Comparison of ENCODE assay signal across 20 mouse cellular contexts in the genomic region with DNA sequence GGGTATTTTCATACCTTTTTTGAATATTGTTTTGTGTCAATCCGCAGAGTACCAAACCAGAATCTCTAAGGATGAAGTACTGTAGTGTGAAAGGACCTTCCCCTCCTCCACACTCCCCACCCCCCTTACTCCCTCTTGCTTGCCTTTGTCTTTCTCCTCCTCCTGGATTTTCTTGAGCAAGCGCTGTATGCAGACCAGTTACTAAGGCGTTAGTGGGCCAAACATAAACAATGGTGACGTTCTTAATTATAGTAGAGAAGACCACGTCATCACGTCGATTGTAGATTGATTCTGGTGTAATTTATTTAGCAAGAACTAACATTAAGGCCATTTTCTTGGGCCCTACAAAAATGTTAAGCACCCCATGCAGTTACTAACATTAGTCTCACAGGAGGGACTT. TPM values are rescaled to one million over a fixed set of nuclear protein-coding genes. Genes with fewer than 3 reads are reported as not detected.
DNase-seq lines count a peak whose midpoint lies in the region; ATAC-seq and TF ChIP-seq lines count a peak whose summit lies in the region.
"Had no signal": no experiment of that assay in that cellular context is flagged by ENCODE, and none has a peak within 500 bp of the region (broad histone marks: within the 10 kb centered on the region; RNA-seq: fewer than 3 reads in every experiment).

No protein-coding gene starts in this region.

- WGBS in heart, embryonic 15.5 days, result 61% methylated on average over 7 of the region's 7 CpGs
- 71% methylated on average over 7 of the region's 7 CpGs for WGBS in heart, adult 2 months
- WGBS in midbrain, embryonic 11.5 days, result 71% methylated on average over 7 of the region's 7 CpGs
- 56% methylated on average over 7 of the region's 7 CpGs for WGBS in midbrain, embryonic 16.5 days
- 45% methylated on average over 7 of the region's 7 CpGs for WGBS in forebrain, embryonic 12.5 days

- TF ChIP-seq CTCF in heart, adult 2 months (IDR thresholded peaks at IDR 0.05), result no peak

- TF ChIP-seq EP300 in heart, adult 2 months (IDR thresholded peaks at IDR 0.05; ENCODE audit: insufficient read depth, low read depth, low read length), result no peak

- H3K4me1 ChIP-seq in heart, embryonic 15.5 days (replicated peaks), result peaks cover 8% of the 10 kb centered on the region; the same call in 1 of the 2 replicates
- no peaks in the 10 kb centered on the region for H3K4me1 ChIP-seq in heart, adult 2 months (ENCODE audit: control insufficient read depth, insufficient read depth, low read length)
- no peaks in the 10 kb centered on the region for H3K4me1 ChIP-seq in midbrain, embryonic 11.5 days (ENCODE audit: control insufficient read depth, insufficient read depth, low read length)
- no peaks in the 10 kb centered on the region for H3K4me1 ChIP-seq in midbrain, embryonic 16.5 days (ENCODE audit: control insufficient read depth, insufficient read depth, low read length)
- peaks cover 12% of the 10 kb centered on the region; the same call in 1 of the 2 replicates for H3K4me1 ChIP-seq in forebrain, embryonic 12.5 days

- no peak for ATAC-seq in heart, embryonic 15.5 days (replicated peaks; ENCODE audit: insufficient number of reproducible peaks, insufficient read depth, low FRiP score, low read depth)
- no peak for ATAC-seq in midbrain, embryonic 11.5 days (ENCODE audit: low FRiP score)
- no peak for ATAC-seq in midbrain, embryonic 16.5 days
- ATAC-seq in forebrain, embryonic 12.5 days (ENCODE audit: low FRiP score), result peak; percentile 48; the same call in 1 of the 2 replicates
- ATAC-seq: hindbrain, postnatal 0 days; liver, postnatal 0 days had no signal

- no peak overlapping the region for H3K4me3 ChIP-seq in heart, embryonic 15.5 days
- H3K4me3 ChIP-seq in heart, adult 2 months, result no peak overlapping the region
- no peak overlapping the region for H3K4me3 ChIP-seq in midbrain, embryonic 11.5 days (ENCODE audit: low read depth, low read length)
- H3K4me3 ChIP-seq in midbrain, embryonic 16.5 days (ENCODE audit: low read depth, low read length), result no peak overlapping the region
- no peak overlapping the region for H3K4me3 ChIP-seq in forebrain, embryonic 12.5 days (replicated peaks)
- H3K4me3 ChIP-seq: gastrocnemius, adult 2 months; myocyte; stomach, embryonic 15.5 days had no signal

- no peak overlapping the region for H3K9ac ChIP-seq in heart, embryonic 15.5 days
- H3K9ac ChIP-seq in heart, adult 2 months (ENCODE audit: low read depth, low read length), result no peak overlapping the region
- H3K9ac ChIP-seq in midbrain, embryonic 11.5 days (ENCODE audit: low read length), result no peak overlapping the region
- no peak overlapping the region for H3K9ac ChIP-seq in midbrain, embryonic 16.5 days (ENCODE audit: low read depth, low read length)
- no peak overlapping the region for H3K9ac ChIP-seq in forebrain, embryonic 12.5 days
- H3K9ac ChIP-seq: liver, postnatal 0 days; stomach, embryonic 15.5 days had no signal

- H3K79me2 ChIP-seq in heart, adult 2 months (replicated peaks; ENCODE audit: control insufficient read depth, insufficient read depth, low read length), result no peaks in the 10 kb centered on the region

- H3K27ac ChIP-seq in heart, embryonic 15.5 days, result no peak overlapping the region
- no peak overlapping the region for H3K27ac ChIP-seq in heart, adult 2 months
- no peak overlapping the region for H3K27ac ChIP-seq in midbrain, embryonic 11.5 days (ENCODE audit: low read depth, low read length)
- no peak overlapping the region for H3K27ac ChIP-seq in midbrain, embryonic 16.5 days (ENCODE audit: low read length)
- no peak overlapping the region for H3K27ac ChIP-seq in forebrain, embryonic 12.5 days
- H3K27ac ChIP-seq: gastrocnemius, adult 2 months; hindbrain, postnatal 0 days; kidney, postnatal 0 days; stomach, embryonic 15.5 days had no signal

- H3K36me3 ChIP-seq in heart, embryonic 15.5 days, result no peaks in the 10 kb centered on the region
- no peaks in the 10 kb centered on the region for H3K36me3 ChIP-seq in heart, adult 2 months (ENCODE audit: control insufficient read depth, insufficient read depth, low read length)
- no peaks in the 10 kb centered on the region; the same call in 1 of the 2 replicates for H3K36me3 ChIP-seq in midbrain, embryonic 11.5 days (ENCODE audit: control insufficient read depth, insufficient read depth, low read length)
- H3K36me3 ChIP-seq in midbrain, embryonic 16.5 days (ENCODE audit: control insufficient read depth, insufficient read depth, low read length), result no peaks in the 10 kb centered on the region
- H3K36me3 ChIP-seq in forebrain, embryonic 12.5 days (replicated peaks), result no peaks in the 10 kb centered on the region; the same call in 1 of the 2 replicates
- H3K36me3 ChIP-seq: stomach, embryonic 15.5 days had no signal

- no peak for DNase-seq in heart, adult 2 months
- peak; percentile 66 for DNase-seq in midbrain, embryonic 11.5 days (ENCODE audit: low spot score, missing footprints)
- DNase-seq in left cerebral cortex, adult 11 months (ENCODE audit: low spot score), result no peak
- DNase-seq in liver, result no peak
- DNase-seq: adrenal gland, adult 2 months; cerebellum, adult 8-10 months; gastrocnemius, adult 2 months; kidney, adult 11 months; liver, postnatal 0 days; midbrain, embryonic 14.5 days; right cerebral cortex, postnatal 14 days; spleen, adult 18-20 months; thymus, adult 2 months had no signal

- no peaks in the 10 kb centered on the region for H3K27me3 ChIP-seq in heart, embryonic 15.5 days
- H3K27me3 ChIP-seq in heart, adult 2 months (ENCODE audit: control insufficient read depth, insufficient read depth, low read length), result no peaks in the 10 kb centered on the region
- H3K27me3 ChIP-seq in midbrain, embryonic 11.5 days (ENCODE audit: control insufficient read depth, insufficient read depth, low read length), result no peaks in the 10 kb centered on the region
- H3K27me3 ChIP-seq in midbrain, embryonic 16.5 days (ENCODE audit: control insufficient read depth, insufficient read depth, low read depth, low read length), result no peaks in the 10 kb centered on the region
- no peaks in the 10 kb centered on the region for H3K27me3 ChIP-seq in forebrain, embryonic 12.5 days
- H3K27me3 ChIP-seq: stomach, embryonic 15.5 days had no signal

- no peaks in the 10 kb centered on the region for H3K9me3 ChIP-seq in heart, embryonic 15.5 days (replicated peaks)
- H3K9me3 ChIP-seq in midbrain, embryonic 11.5 days (ENCODE audit: control insufficient read depth, low read length), result no peaks in the 10 kb centered on the region
- no peaks in the 10 kb centered on the region for H3K9me3 ChIP-seq in midbrain, embryonic 16.5 days (replicated peaks; ENCODE audit: control insufficient read depth, low read length, poor library complexity, severe bottlenecking)
- no peaks in the 10 kb centered on the region; the same call in 1 of the 2 replicates for H3K9me3 ChIP-seq in forebrain, embryonic 12.5 days
- H3K9me3 ChIP-seq: stomach, embryonic 15.5 days had no signal

- no peak for TF ChIP-seq POLR2A in heart, adult 2 months (IDR thresholded peaks at IDR 0.05; ENCODE audit: insufficient read depth, low read depth, low read length)

- peak overlapping the region; percentile 14; the same call in 1 of the 2 replicates for H3K4me2 ChIP-seq in heart, embryonic 15.5 days
- H3K4me2 ChIP-seq in midbrain, embryonic 11.5 days, result no peak overlapping the region
- no peak overlapping the region for H3K4me2 ChIP-seq in midbrain, embryonic 16.5 days (ENCODE audit: low read length)
- no peak overlapping the region for H3K4me2 ChIP-seq in forebrain, embryonic 12.5 days
- H3K4me2 ChIP-seq: stomach, embryonic 15.5 days had no signal

- intact Hi-C loops in heart, adult 2 months (cut with DNase I), result no loop called here

RNA-seq across cellular contexts. Expression of a gene that starts 40.3 kb away (rescaled TPM):
- polyA plus RNA-seq in heart, embryonic 15.5 days (2015; fragmentation: Nextera tagmentation; extraction: Ambion mirVana), result 7.2 and 8.9 TPM in 2 replicates
- 1 to 10 TPM; 2.5 to 3.5 TPM for total RNA-seq in heart, adult 2 months (2021)
- 1.1 and 2.0 TPM in 2 replicates for polyA plus RNA-seq in heart, adult 2 months (2012; rRNA removed)
- 14.4 and 14.5 TPM in 2 replicates for polyA plus RNA-seq in midbrain, embryonic 11.5 days (2014; fragmentation: Nextera tagmentation; extraction: Ambion mirVana)
- polyA plus RNA-seq in midbrain, embryonic 16.5 days (2015; fragmentation: Nextera tagmentation; extraction: Ambion mirVana), result 1.5 and 1.9 TPM in 2 replicates
- 13.3 and 13.4 TPM in 2 replicates for polyA plus RNA-seq in forebrain, embryonic 12.5 days (2016; fragmentation: Nextera tagmentation; extraction: Ambion mirVana)
